Mouse (Mus musculus): Measurements from ENCODE around the gene Stk11ip.

The Stk11ip gene

GRCm38 (mm10) chr1:75504256-75505045 lies 16.9 kb upstream of the Stk11ip start:
- no peak for DNase-seq (ENCODE audit: low spot score in 2 of 2)

DNA sequence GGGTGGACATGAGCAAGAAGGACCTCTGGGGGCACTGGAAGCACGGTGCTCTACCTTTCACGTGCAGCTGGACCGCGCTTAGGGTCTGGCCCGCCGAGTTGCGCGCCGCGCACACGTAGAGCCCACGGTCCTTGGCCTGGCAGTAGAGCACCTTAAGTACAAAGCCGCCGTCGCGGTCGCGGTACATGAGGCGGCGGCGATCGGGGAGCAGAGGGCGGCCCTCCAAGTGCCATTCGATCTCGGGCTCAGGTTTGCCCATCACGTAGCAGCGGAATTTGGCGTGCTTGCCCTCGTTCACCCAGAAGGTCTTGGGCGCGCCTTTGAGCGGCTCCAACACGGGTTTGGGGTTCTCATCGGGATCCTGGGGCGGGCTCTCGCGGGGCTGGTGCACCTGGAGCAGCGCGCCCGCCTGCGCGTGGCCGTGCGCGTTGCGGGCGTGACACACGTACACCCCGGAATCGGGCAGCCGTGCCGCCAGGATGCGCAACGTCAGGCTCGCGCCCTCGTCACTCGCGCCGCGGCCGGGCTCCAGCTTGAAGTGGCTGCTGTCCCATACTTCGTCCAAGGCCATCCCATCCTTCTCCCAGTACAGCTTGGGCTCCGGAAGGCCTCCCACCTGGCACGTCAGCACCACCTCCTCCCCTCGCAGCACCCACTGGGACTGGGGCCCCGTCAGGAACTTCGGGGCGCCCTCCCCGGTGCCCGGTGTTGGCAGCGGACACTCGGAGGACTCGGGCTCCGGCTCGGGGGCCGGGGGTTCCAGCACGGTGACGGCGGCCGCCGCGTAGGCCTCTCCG lies 16.0 kb upstream of the Stk11ip start:
- peak; percentile 63 to 75 for DNase-seq (ENCODE audit: low spot score in 2 of 2)

GRCm38 (mm10) chr1:75505956-75506831 lies 15.1 kb upstream of the Stk11ip start, which contains the start of gene Obsl1:
Gene Obsl1 (minus strand): TSS chr1:75506452.
- peak; percentile 71 to 74 for DNase-seq (ENCODE audit: low spot score in 2 of 2)

- no peak for DNase-seq (ENCODE audit: low spot score in 2 of 2)
These were observed 14.3 kb upstream of the Stk11ip start, which contains the start of gene Inha for GRCm38 (mm10) chr1:75507006-75507405. Gene Inha (plus strand): TSS chr1:75507077.

- no peak for DNase-seq (ENCODE audit: low spot score in 2 of 2)
These were observed 11.7 kb upstream of the Stk11ip start for GRCm38 (mm10) chr1:75509586-75509985.

DNA sequence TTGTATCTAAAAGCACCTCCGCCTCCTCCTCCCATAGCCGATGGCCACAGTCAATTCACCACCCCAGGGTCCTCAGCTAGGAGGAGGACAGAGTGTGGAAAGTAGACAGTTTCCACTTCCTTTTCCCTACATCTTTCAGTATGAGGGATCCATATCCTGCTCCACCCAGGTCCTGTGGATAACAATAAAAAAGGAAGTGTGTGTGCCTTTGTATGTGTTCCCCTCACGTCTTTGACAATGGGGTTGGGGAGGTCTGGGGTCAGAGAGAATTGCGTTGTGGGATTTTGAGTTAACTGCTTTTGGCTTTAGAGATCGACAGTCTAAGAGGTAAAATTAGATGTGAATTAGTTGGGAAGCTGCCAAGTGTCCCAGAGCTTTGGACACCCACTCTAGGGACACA lies 11.2 kb upstream of the Stk11ip start:
- no peak for DNase-seq (ENCODE audit: low spot score in 2 of 2)

DNA sequence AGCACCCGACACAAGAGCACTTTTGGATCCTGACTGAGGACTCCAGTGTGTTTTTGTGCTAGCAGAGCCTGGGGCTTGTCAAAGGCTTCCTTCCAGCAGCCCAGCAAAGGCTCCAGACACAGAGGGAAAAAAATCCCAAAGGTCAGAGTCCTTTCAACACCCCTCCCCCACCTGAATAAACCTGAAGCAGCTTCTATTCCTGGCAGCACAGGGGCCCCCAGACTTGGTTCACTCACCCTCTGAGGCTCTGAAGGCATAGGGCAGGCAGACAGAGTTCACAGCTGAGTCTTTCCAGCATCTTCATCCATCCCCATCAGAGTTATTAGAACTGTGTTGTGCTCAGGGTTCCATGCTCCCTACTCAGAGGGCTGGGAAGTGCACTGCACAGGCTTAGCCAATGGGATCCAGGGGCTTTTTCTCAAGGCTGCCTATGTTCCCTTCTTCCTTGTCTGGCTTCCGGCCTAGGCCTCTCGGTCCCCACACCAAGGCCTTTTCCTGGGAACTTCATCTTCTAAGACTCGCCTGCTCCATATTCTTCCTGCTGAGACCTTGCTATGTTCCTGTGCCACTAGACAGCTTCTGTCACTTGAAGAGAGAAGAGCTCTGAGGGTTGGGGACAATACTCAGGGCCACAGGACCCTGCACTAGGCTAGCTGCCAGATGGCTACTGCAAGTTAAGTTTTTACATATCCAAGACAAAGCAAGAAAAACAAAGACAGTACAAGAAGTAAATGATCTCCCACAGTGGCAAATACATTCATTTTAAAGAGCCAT lies 9.7 kb upstream of the Stk11ip start:
- no peak for DNase-seq (ENCODE audit: low spot score in 2 of 2)

DNA sequence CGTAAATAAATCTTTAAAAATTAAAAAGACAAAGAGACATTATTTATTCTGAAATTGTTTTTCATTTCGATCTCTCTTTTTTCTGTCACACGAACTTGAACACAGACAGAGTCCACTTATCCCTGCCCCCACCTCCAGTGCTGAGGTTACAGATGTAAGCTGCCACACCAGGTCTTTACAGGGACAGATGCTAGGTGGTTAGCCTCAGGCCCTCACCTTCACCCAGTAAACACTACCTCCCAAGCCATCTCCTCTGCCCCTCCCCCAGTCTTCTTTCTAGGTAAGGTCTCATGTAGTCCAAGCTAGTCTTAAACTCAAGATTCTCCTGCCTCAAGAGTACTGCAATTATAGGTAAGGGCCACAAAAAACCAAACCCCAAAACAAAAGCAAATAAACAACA lies 8.8 kb upstream of the Stk11ip start:
- no peak for DNase-seq (ENCODE audit: low spot score in 2 of 2)

GRCm38 (mm10) chr1:75516703-75517380 lies 4.5 kb upstream of the Stk11ip start:
- no peak for DNase-seq (ENCODE audit: low spot score in 2 of 2)

- no peak for DNase-seq (ENCODE audit: low spot score in 2 of 2)
These were observed 3.3 kb upstream of the Stk11ip start for GRCm38 (mm10) chr1:75517984-75518383.

DNA sequence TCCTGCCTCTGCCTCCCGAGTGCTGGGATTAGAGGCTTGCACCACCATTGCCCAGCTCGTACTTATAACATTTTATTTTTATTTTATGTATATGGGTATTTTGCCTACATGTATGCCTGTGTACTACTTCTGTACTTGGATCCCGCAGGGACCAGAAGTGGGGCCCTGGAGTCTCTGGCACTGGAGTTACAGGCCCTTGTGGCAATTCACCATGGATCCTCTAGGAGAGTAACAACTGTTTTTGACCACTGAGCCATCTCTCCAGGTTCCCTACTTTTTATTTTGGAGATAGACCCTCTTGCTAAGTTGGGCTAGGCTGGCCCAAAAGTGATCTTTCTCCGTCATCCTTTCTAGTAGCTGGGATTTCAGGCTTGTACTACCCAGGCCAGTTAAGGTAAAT lies 2.9 kb upstream of the Stk11ip start:
- DNase-seq (ENCODE audit: low spot score in 2 of 2): no peak

- DNase-seq (ENCODE audit: low spot score in 2 of 2): no peak
These were observed 1.8 kb upstream of the Stk11ip start for GRCm38 (mm10) chr1:75519576-75519975.

- DNase-seq (ENCODE audit: low spot score in 2 of 2): no peak
These were observed 3.4 kb downstream of the Stk11ip start for GRCm38 (mm10) chr1:75524679-75525078.

GRCm38 (mm10) chr1:75530546-75530945 lies 9.2 kb downstream of the Stk11ip start:
- DNase-seq (ENCODE audit: low spot score in 2 of 2): no peak

DNA sequence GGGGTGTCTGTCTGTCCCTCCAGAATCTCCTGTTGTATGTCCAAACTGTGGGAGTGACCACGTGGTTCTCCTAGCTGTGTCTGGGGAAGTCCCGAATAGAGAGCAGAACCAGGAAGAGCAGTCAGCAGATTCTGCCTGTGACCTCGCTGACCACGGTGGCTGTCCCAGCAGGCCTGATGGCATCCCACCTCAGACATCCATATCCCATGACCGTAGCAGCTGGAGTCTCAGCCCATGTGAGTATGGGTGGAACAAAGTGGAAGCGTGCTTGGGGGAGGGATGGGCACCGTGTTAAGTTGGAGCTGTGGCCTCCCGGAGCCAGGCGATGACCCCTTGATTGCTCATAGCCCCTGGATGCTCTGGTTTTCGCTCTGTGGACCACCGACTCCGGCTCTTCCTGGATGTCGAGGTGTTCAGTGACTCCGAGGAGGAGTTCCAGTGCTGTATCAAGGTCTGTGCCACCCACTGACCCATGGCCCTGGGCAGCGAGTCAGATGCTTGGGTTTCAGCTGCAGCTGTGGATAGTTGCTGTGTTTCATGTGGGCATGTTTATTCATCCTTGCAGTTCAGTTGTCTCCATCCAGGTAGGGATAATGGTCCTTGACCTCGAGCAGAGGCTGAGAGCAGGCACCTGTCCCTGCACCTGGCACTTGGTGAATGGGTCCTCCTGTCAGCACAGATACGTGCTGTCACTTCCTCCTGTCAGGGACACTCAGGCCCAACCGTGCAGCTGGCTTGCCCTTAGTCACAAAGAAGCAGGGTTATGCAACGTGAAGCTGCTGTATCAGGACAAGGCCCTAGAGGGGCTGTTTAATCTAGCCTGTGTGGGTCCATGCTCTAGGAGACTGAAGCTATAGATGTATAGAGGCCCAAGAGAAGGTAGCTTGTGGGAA lies 11.2 kb downstream of the Stk11ip start:
- no peak for DNase-seq (ENCODE audit: low spot score in 2 of 2)

DNA sequence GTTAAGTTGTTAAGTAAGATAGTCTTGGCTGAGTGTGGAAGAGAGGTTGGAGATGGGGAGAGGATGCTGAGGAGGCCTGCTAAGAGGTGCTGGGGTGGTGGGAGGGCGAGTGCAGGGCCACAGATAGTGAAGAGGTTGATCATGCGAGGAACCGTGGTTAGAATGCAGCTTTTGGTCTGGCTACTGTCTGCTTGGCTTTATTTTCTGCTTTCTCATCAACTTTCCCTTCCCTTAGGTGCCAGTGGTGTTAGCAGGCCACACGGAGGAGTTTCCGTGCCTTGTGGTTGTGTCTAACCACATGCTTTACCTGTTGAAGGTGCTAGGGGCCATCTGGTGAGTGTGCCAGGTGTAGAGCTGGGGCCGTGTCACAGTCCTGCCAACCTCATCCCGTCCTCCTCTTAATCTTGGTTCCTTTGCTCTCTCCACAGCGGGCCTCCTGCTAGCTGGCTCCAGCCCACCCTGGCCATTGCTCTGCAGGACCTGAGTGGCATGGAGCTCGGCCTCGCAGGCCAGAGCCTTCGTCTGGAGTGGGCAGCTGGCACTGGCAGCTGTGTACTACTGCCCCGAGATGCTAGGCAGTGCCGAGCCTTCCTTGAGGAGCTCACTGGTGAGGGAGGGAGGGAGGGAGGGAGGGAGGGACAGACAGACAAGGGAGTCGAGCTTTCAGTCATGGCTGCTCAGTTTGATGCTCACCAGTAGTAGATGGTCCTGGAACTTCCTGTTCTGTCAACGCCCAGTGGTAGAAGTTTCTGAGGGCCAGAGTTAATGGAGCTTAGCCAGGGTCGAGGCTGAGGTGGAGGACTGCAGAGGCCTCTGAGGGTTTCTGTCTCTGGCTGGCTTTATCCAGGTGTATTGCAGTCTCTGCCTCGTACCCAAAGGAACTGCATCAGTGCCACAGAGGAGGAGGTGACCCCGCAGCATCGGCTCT lies 12.3 kb downstream of the Stk11ip start:
- DNase-seq (ENCODE audit: low spot score in 2 of 2): no peak

- no peak for DNase-seq (ENCODE audit: low spot score in 2 of 2)
These were observed 16.3 kb downstream of the Stk11ip start for GRCm38 (mm10) chr1:75537587-75537986.

DNA sequence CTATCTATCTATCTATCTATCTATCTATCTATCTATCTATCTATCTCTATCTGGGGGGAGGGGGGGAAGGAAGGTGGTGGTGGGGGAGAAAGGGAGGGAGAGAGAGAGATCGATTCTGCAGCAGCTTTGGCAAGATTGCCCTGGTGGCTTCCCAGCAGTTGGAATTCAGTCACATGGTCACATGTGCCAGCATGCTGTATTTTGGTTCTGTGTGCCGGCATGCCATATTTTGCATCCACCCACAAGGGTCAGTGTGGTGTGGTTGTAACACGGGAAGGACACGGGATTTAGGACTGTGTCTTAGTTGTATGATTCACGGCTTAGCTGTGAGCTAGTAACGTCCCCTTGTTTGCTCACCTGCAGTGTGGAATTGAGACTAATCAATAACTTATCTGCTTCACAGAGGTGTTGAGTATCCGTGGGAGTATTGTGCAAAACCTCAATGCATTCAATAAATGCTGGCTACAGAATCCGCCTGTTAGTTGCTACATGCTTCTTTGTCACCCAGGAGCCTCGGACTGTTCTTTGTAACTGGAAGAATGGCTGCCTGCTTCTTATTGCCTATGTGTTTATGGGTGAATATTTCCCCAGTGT lies 17.4 kb downstream of the Stk11ip start:
- DNase-seq (ENCODE audit: low spot score in 2 of 2): no peak
